Mouse (Mus musculus): ENCODE measurements around the gene Gm45062.

DNA sequence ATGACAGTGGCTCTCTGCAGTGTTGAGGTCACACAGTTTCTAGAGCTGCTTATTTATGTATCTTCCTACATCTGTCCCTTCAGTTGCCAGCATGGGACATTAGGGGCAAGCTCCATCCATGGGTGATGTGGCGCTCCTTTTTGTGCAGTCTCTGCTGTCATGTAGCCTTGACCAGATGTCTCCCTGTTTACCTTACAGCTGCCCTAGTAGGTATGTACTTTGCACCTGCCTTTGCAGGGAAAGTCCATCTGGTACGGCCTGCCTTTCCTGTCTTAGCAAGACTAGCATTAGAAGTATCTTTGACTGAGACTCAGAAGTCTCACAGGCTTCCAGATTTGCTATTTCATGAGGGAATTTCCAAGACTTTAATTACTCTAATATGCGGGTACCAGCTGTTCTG lies 11.8 kb downstream of the Gm45062 start:
- TF ChIP-seq CTCF (conservative IDR thresholded peaks at IDR 0.05; ENCODE audit: insufficient read depth, insufficient read length, low read depth, low read length) (no peak), POLR2A (IDR thresholded peaks at IDR 0.05; ENCODE audit: low read depth, low read length) (no peak)
